18 mouse cellular contexts compared by ENCODE assay signal in the genomic region with DNA sequence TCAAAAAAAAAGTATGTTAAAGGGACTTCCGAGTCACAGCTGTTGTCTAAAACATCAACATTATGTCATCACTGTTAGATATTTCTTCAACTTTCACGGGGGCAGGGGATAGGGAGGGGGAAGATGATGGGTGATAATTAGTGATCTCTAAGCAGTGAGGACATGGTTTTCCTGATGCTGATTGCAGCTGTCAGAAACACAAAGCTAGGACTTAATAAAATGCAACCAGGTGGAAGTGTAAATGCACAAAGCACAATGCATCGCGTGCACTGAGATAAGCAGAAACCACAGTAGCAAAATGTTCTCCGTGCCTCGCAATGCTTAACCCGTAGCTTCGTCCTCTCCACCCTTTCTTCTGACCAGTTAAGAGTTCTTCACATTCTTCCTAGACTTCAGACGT.
DNase-seq lines count a peak whose midpoint lies in the region; ATAC-seq and TF ChIP-seq lines count a peak whose summit lies in the region.
"Had no signal": no experiment of that assay in that cellular context is flagged by ENCODE, and none has a peak within 500 bp of the region (broad histone marks: within the 10 kb centered on the region; RNA-seq: fewer than 3 reads in every experiment).

No protein-coding gene starts in this region.

- H3K27me3 ChIP-seq in forebrain, embryonic 14.5 days (replicated peaks; ENCODE audit: control insufficient read depth, insufficient read depth, low read length) = no peaks in the 10 kb centered on the region
- H3K27me3 ChIP-seq in forebrain, embryonic 16.5 days (replicated peaks; ENCODE audit: control insufficient read depth, insufficient read depth, low read length) = no peaks in the 10 kb centered on the region
- no peaks in the 10 kb centered on the region for H3K27me3 ChIP-seq in lung, postnatal 0 days (replicated peaks; ENCODE audit: insufficient read depth, low read length)
- no peaks in the 10 kb centered on the region for H3K27me3 ChIP-seq in embryonic facial prominence, embryonic 10.5 days (replicated peaks; ENCODE audit: low read depth, poor library complexity, severe bottlenecking)
- H3K27me3 ChIP-seq: CH12.LX; heart, embryonic 13.5 days; hindbrain, embryonic 12.5 days; Patski had no signal

- TF ChIP-seq EP300 in lung, postnatal 0 days (IDR thresholded peaks at IDR 0.05) = 0 out of 2 replicates have a peak, but pooled peaks have one; percentile 19

- no peaks in the 10 kb centered on the region for H3K9me3 ChIP-seq in forebrain, embryonic 14.5 days (replicated peaks; ENCODE audit: control insufficient read depth, low read length)
- no peaks in the 10 kb centered on the region for H3K9me3 ChIP-seq in forebrain, embryonic 16.5 days (ENCODE audit: control insufficient read depth, low read length)
- H3K9me3 ChIP-seq in lung, postnatal 0 days (ENCODE audit: low read length) = no peaks in the 10 kb centered on the region
- 0 out of 2 replicates have a peak, but pooled peaks cover 3% of the 10 kb centered on the region for H3K9me3 ChIP-seq in embryonic facial prominence, embryonic 10.5 days
- H3K9me3 ChIP-seq: heart, embryonic 13.5 days; hindbrain, embryonic 12.5 days had no signal

- TF ChIP-seq POLR2A in lung, adult 2 months (IDR thresholded peaks at IDR 0.05; ENCODE audit: borderline replicate concordance, extremely low read depth, low read depth, low read length) = no peak

- H3K27ac ChIP-seq in forebrain, embryonic 14.5 days (ENCODE audit: low read depth, low read length) = peak overlapping the region; percentile 33; the same call in 1 of the 2 replicates
- no peak overlapping the region; the same call in 1 of the 2 replicates for H3K27ac ChIP-seq in forebrain, embryonic 16.5 days (ENCODE audit: low read length)
- H3K27ac ChIP-seq in lung, postnatal 0 days (ENCODE audit: low read length) = peak overlapping the region; percentile 65
- 0 out of 2 replicates have a peak overlapping the region, but pooled peaks have one; percentile 5 for H3K27ac ChIP-seq in embryonic facial prominence, embryonic 10.5 days (replicated peaks)
- H3K27ac ChIP-seq: heart, embryonic 13.5 days had no signal

- no peak overlapping the region for H3K9ac ChIP-seq in forebrain, embryonic 14.5 days (ENCODE audit: low read length)
- H3K9ac ChIP-seq in forebrain, embryonic 16.5 days (replicated peaks; ENCODE audit: low read depth, low read length) = no peak overlapping the region
- no peak overlapping the region for H3K9ac ChIP-seq in lung, postnatal 0 days (replicated peaks; ENCODE audit: low read depth)
- H3K9ac ChIP-seq: heart, embryonic 13.5 days; hindbrain, embryonic 12.5 days had no signal

- no peak overlapping the region for H3K4me3 ChIP-seq in forebrain, embryonic 14.5 days (ENCODE audit: low read depth, low read length)
- no peak overlapping the region for H3K4me3 ChIP-seq in forebrain, embryonic 16.5 days (replicated peaks; ENCODE audit: low read length)
- H3K4me3 ChIP-seq in lung, postnatal 0 days (ENCODE audit: low read depth, low read length) = no peak overlapping the region
- no peak overlapping the region for H3K4me3 ChIP-seq in lung, adult 2 months (replicated peaks; ENCODE audit: extremely low read depth, low read depth, low read length)
- no peak overlapping the region for H3K4me3 ChIP-seq in embryonic facial prominence, embryonic 10.5 days
- H3K4me3 ChIP-seq: heart, embryonic 13.5 days; hindbrain, embryonic 12.5 days had no signal

- WGBS in forebrain, embryonic 14.5 days = 44% methylated on average over 9 of the region's 9 CpGs
- 50% methylated on average over 9 of the region's 9 CpGs for WGBS in forebrain, embryonic 16.5 days
- WGBS in lung, postnatal 0 days = 44% methylated on average over 9 of the region's 9 CpGs
- WGBS in lung, adult 2 months = 61% methylated on average over 9 of the region's 9 CpGs
- WGBS in embryonic facial prominence, embryonic 10.5 days = 69% methylated on average over 9 of the region's 9 CpGs

- DNase-seq in forebrain, embryonic 14.5 days (ENCODE audit: low spot score) = no peak
- peak; percentile 66 for DNase-seq in lung, postnatal 0 days (ENCODE audit: low spot score)
- no peak for DNase-seq in lung, adult 2 months
- no peak for DNase-seq in embryonic facial prominence, embryonic 10.5 days (ENCODE audit: low spot score)
- DNase-seq: adrenal gland, postnatal 25 days; cerebellum, adult 2 months; cerebellum, postnatal 14 days; gastrocnemius, postnatal 36 days; heart, postnatal 36 days had no signal

- TF ChIP-seq CTCF in lung, postnatal 0 days (IDR thresholded peaks at IDR 0.05) = no peak
- no peak for TF ChIP-seq CTCF in lung, adult 2 months (IDR thresholded peaks at IDR 0.05; ENCODE audit: insufficient read depth, low read length)

- H3K4me2 ChIP-seq in forebrain, embryonic 14.5 days (ENCODE audit: low read length) = no peak overlapping the region
- no peak overlapping the region for H3K4me2 ChIP-seq in forebrain, embryonic 16.5 days (ENCODE audit: low read length)
- H3K4me2 ChIP-seq in lung, postnatal 0 days (replicated peaks; ENCODE audit: low read depth, low read length) = no peak overlapping the region
- H3K4me2 ChIP-seq: heart, embryonic 13.5 days; hindbrain, embryonic 12.5 days had no signal

- no peak for ATAC-seq in forebrain, embryonic 14.5 days
- ATAC-seq in forebrain, embryonic 16.5 days = no peak
- ATAC-seq in lung, postnatal 0 days = peak; percentile 39
- no peak for ATAC-seq in monocyte, adult 5-6 weeks (replicated peaks; ENCODE audit: insufficient number of reproducible peaks, low FRiP score, low TSS enrichment, poor library complexity, severe bottlenecking)
- ATAC-seq: activated CD4-positive, CD25-positive, alpha-beta regulatory T cell, adult 4 months; hindbrain, embryonic 16.5 days; inflammation-experienced regulatory T-cells, adult 6 months; Patski had no signal

- peaks cover 46% of the 10 kb centered on the region for H3K4me1 ChIP-seq in forebrain, embryonic 14.5 days (ENCODE audit: control insufficient read depth, insufficient read depth, low read length)
- peaks cover 43% of the 10 kb centered on the region for H3K4me1 ChIP-seq in forebrain, embryonic 16.5 days (replicated peaks; ENCODE audit: control insufficient read depth, insufficient read depth, low read length)
- H3K4me1 ChIP-seq in lung, postnatal 0 days (ENCODE audit: insufficient read depth, low read depth, low read length) = peaks cover 9% of the 10 kb centered on the region; the same call in 1 of the 2 replicates
- H3K4me1 ChIP-seq in lung, adult 2 months (ENCODE audit: control insufficient read depth, insufficient read depth, low read length) = 0 out of 2 replicates have a peak, but pooled peaks cover 2% of the 10 kb centered on the region
- H3K4me1 ChIP-seq in embryonic facial prominence, embryonic 10.5 days = peaks cover 50% of the 10 kb centered on the region

- H3K36me3 ChIP-seq in forebrain, embryonic 14.5 days (ENCODE audit: control insufficient read depth, insufficient read depth, low read length) = no peaks in the 10 kb centered on the region
- no peaks in the 10 kb centered on the region for H3K36me3 ChIP-seq in forebrain, embryonic 16.5 days (ENCODE audit: control insufficient read depth, insufficient read depth)
- no peaks in the 10 kb centered on the region for H3K36me3 ChIP-seq in lung, postnatal 0 days (ENCODE audit: insufficient read depth, low read length)
- H3K36me3 ChIP-seq in embryonic facial prominence, embryonic 10.5 days (replicated peaks) = 0 out of 2 replicates have a peak, but pooled peaks cover 3% of the 10 kb centered on the region
- H3K36me3 ChIP-seq: heart, embryonic 13.5 days; hindbrain, embryonic 12.5 days had no signal
